Mouse (Mus musculus) ES-E14 (cell line): ENCODE data around the gene Adamts8. TPM values are rescaled to one million over a fixed set of nuclear protein-coding genes. Genes with fewer than 3 reads are reported as not detected.

ENCODE experiments used
- DNase-seq: peaks from one replicate; pipeline ENCODE4 v3.0.0-alpha.2; 2013; ENCODE audit warnings: low read depth, low spot score
- H3K27ac ChIP-seq: 2 replicates; pipeline ENCODE4 v1.5.1; 2012; ENCODE audit warnings: low read depth, mild to moderate bottlenecking, low read length, moderate library complexity, mixed read lengths; ENCODE audit not compliant: poor library complexity, insufficient read depth, severe bottlenecking
- H3K36me3 ChIP-seq: 2 replicates; pipeline ENCODE4 v1.6.1; 2012; ENCODE audit warnings: mild to moderate bottlenecking, low read length, moderate library complexity, mixed read lengths; ENCODE audit not compliant: control insufficient read depth, poor library complexity, insufficient read depth, severe bottlenecking
- H3K4me1 ChIP-seq, 2 experiments: fragments of 150-350 bp in 1 of 2; sonication (generic) in 1 of 2; 2 replicates each; pipeline ENCODE4 v1.6.1; 2012; ENCODE audit warnings: low read length in 2 of 2, mild to moderate bottlenecking in 1 of 2, mixed read lengths in 1 of 2; ENCODE audit not compliant: control insufficient read depth in 2 of 2, insufficient read depth in 2 of 2, poor library complexity in 1 of 2
- H3K4me3 ChIP-seq, 2 experiments: fragments of 150-350 bp in 1 of 2; sonication (generic) in 1 of 2; 2 replicates each; pipeline ENCODE4 v1.5.1; 2012; ENCODE audit warnings: low read length in 2 of 2, low read depth in 1 of 2, mild to moderate bottlenecking in 1 of 2, mixed read lengths in 1 of 2; ENCODE audit not compliant: insufficient read depth in 1 of 2, poor library complexity in 1 of 2, severe bottlenecking in 1 of 2
- H3K9ac ChIP-seq: 2 replicates; pipeline ENCODE4 v1.6.1; 2012; ENCODE audit warnings: low read depth, mild to moderate bottlenecking, low read length, mixed read lengths; ENCODE audit not compliant: poor library complexity, insufficient read depth, severe bottlenecking
- H3K9me3 ChIP-seq: fragments of 150-350 bp; sonication (generic); 2 replicates; pipeline ENCODE4 v1.6.1; 2012; ENCODE audit warnings: low read depth, mild to moderate bottlenecking, low read length; ENCODE audit not compliant: control insufficient read depth, insufficient read depth
- CHD2 ChIP-seq: IDR thresholded peaks from 2 replicates; pipeline ENCODE4 v1.6.1; 2014; ENCODE audit warnings: mild to moderate bottlenecking, low read depth, low read length, inconsistent platforms
- HCFC1 ChIP-seq: IDR thresholded peaks from 2 replicates; pipeline ENCODE4 v1.6.1; 2012; ENCODE audit warnings: low read length, inconsistent platforms, borderline replicate concordance; ENCODE audit not compliant: insufficient read depth
- MAFK ChIP-seq: IDR thresholded peaks from 2 replicates; pipeline ENCODE4 v1.6.1; 2014; ENCODE audit warnings: mild to moderate bottlenecking, low read depth, low read length, inconsistent platforms; ENCODE audit not compliant: insufficient read depth
- ZC3H11A ChIP-seq: IDR thresholded peaks from 2 replicates; pipeline ENCODE4 v1.6.1; 2012; ENCODE audit warnings: low read depth, mild to moderate bottlenecking, inconsistent platforms, low read length, borderline replicate concordance
- ZNF384 ChIP-seq: IDR thresholded peaks from 2 replicates; pipeline ENCODE4 v1.6.1; 2012; ENCODE audit warnings: low read depth, low read length, inconsistent platforms
- in situ Hi-C, 2 experiments: fragments of 600-800 bp; cut with MboI; formaldehyde crosslinking; loops; one replicate each; pipeline ENCODE4 v1.15.1; 2025; ENCODE audit warnings: low sequenced_read_pairs in 2 of 2, inconsistent platforms in 1 of 2; ENCODE audit not compliant: unreplicated experiment in 2 of 2
- total RNA-seq: library from RNA; depleted of rRNA; stranded (reverse); fragments of 300-350 nt; gene quantifications from 2 replicates; pipeline ENCODE4 v1.2.3, GENCODE M21; 2012

Adamts8 gene
- total RNA-seq, 1 experiment: 5.4 TPM

DNA sequence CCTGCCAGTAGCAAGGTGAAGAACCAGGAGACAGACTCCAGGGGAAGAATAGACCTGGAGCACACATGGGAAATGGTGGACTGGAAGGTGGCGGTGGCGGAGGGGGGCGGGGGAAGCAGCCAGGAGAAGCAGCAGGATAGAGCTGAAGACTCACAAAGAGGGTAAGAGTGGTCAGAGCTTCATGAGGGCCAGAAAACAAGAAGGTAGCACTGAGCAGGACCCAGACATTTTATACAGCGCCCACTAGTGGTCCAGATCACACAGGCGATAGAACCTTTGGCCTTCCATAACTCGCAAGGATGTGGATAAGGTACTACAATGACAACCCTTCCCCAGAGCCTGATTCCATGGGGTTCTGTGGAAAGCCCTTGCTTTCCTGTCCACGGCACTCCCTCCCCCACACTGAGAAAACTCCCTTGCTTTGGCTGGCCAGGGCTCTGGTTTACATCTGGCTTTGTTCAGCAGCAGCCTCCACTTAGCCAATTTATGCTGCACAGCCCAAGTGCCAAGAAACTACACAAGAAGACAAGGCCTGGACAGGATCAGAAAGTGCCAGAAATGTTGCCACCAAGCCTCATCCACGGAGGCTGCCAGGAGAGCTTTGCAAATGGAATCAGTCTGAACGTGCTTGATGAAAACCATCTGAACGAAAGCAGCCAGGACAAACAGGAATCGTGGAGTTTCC lies 34.1 kb downstream of the Adamts8 start:
- Histone ChIP-seq H3K4me3 (peak overlapping the region; percentile 35 to 49; a peak in 3 of 4 replicates), H3K27ac (no peak overlapping the region), H3K4me1 (no peaks in the 10 kb centered on the region), H3K9me3 (no peaks in the 10 kb centered on the region), H3K9ac (peak overlapping the region; percentile 37; the same call in 1 of the 2 replicates), H3K36me3 (no peaks in the 10 kb centered on the region)
- TF ChIP-seq ZC3H11A (no peak), ZNF384 (no peak), CHD2 (no peak), MAFK (no peak), HCFC1 (no peak)
- in situ Hi-C loops: no loop called here
- peak; percentile 71 for DNase-seq

DNA sequence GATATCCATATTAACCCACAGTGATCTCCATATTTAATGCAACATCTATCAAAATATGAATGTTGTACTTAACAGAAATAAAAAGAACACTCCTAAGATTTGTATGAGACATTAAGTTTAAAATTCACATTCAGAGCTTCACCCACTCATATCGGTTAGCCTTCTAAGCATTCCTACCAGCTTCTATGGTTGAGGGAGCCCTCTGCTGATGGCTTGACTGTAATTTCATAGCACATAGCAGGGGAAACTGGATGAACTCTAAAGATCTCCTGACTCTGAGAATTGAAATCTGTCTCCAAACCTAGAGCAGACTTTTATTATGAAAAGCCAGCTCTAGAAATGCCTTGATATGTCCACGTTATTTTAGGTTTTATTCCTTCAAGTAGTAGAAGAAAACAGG lies 38.1 kb downstream of the Adamts8 start:
- Histone ChIP-seq H3K9me3 (no peaks in the 10 kb centered on the region), H3K36me3 (no peaks in the 10 kb centered on the region), H3K4me1 (no peaks in the 10 kb centered on the region), H3K9ac (no peak overlapping the region), H3K27ac (no peak overlapping the region), H3K4me3 (no peak overlapping the region)
- TF ChIP-seq CHD2 (no peak), HCFC1 (no peak), ZNF384 (no peak), ZC3H11A (no peak), MAFK (no peak)
- no peak for DNase-seq
- in situ Hi-C loops: no loop called here

- Histone ChIP-seq H3K4me3 (no peak overlapping the region), H3K4me1 (no peaks in the 10 kb centered on the region), H3K36me3 (no peaks in the 10 kb centered on the region), H3K9ac (no peak overlapping the region), H3K9me3 (no peaks in the 10 kb centered on the region), H3K27ac (no peak overlapping the region)
- DNase-seq: no peak
- no peak for TF ChIP-seq CHD2
- TF ChIP-seq MAFK: no peak
- TF ChIP-seq ZNF384: no peak
- no peak for TF ChIP-seq ZC3H11A
- no peak for TF ChIP-seq HCFC1
- in situ Hi-C loops: no loop called here
Observed at GRCm38 (mm10) chr9:30985782-30986181, 43.4 kb downstream of the Adamts8 start.

DNA sequence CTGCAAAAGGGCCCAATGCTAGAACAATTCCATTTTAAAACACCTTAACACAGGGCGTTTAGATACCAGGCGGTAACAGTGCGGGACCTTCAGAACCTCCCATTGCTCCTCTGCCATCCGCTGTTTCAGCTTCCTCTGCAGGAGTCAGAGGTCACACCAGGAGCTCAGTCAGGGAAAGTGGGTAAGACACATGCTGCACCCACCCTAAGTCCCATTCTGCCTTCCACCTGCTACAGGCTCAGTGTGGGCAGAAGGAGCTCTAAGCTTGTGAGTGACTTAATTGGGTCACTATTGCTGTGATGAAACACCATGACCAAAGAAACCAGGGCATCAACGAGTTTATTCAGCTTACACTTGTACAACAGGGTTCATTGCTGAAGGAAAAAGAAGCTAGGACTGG lies 50.7 kb downstream of the Adamts8 start:
- no peak overlapping the region for H3K27ac ChIP-seq
- TF ChIP-seq ZNF384: no peak
- TF ChIP-seq ZC3H11A: no peak
- no peak for TF ChIP-seq CHD2
- no peak for TF ChIP-seq HCFC1
- no peak for TF ChIP-seq MAFK
- no peak for DNase-seq
- no peaks in the 10 kb centered on the region for H3K4me1 ChIP-seq
- no peak overlapping the region for H3K4me3 ChIP-seq
- no peak overlapping the region for H3K9ac ChIP-seq
- H3K9me3 ChIP-seq: no peaks in the 10 kb centered on the region
- in situ Hi-C loops: no loop called here
- no peaks in the 10 kb centered on the region for H3K36me3 ChIP-seq
